9 mouse cellular contexts compared by ENCODE assay signal in the genomic region with DNA sequence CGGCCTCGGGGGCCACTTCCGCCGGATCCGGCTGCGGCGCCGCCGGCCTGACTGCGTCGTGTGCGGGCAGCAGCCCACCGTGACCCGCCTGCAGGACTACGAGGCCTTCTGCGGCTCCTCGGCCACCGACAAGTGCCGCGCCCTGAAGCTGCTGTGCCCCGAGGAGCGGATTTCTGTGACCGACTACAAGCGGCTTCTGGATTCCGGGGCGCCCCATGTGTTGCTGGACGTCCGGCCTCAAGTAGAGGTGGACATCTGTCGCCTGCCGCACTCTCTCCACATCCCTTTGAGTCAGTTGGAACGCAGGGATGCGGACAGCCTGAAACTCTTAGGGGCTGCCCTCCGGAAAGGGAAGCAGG. TPM values are rescaled to one million over a fixed set of nuclear protein-coding genes. Genes with fewer than 3 reads are reported as not detected.
A peak's percentile ranks its signal among the peaks of the same experiment; 100 is the strongest.
DNase-seq lines count a peak whose midpoint lies in the region; ATAC-seq and TF ChIP-seq lines count a peak whose summit lies in the region.
"Had no signal": no experiment of that assay in that cellular context is flagged by ENCODE, and none has a peak within 500 bp of the region (broad histone marks: within the 10 kb centered on the region; RNA-seq: fewer than 3 reads in every experiment).

No protein-coding gene starts in this region.

- no peaks in the 10 kb centered on the region for H3K27me3 ChIP-seq in liver, adult 2 months (ENCODE audit: control insufficient read depth, insufficient read depth, low read length)
- no peaks in the 10 kb centered on the region for H3K27me3 ChIP-seq in embryonic facial prominence, embryonic 13.5 days
- H3K27me3 ChIP-seq in hindbrain, embryonic 15.5 days: no peaks in the 10 kb centered on the region
- H3K27me3 ChIP-seq in midbrain, postnatal 0 days (ENCODE audit: insufficient read depth, low read length): no peaks in the 10 kb centered on the region

- 61% methylated on average over 33 of the region's 33 CpGs for WGBS in liver, adult 2 months
- WGBS in embryonic facial prominence, embryonic 13.5 days: 63% methylated on average over 33 of the region's 33 CpGs
- WGBS in hindbrain, embryonic 15.5 days: 65% methylated on average over 33 of the region's 33 CpGs
- WGBS in midbrain, postnatal 0 days: 68% methylated on average over 33 of the region's 33 CpGs

- intact Hi-C loops in left cerebral cortex, postnatal 10 days (cut with DNase I): no loop called here

- TF ChIP-seq CTCF in liver, adult 2 months (IDR thresholded peaks at IDR 0.05; ENCODE audit: low read depth, low read length): no peak
- TF ChIP-seq CTCF in midbrain, postnatal 0 days (IDR thresholded peaks at IDR 0.05): no peak

- no peak overlapping the region for H3K27ac ChIP-seq in liver, adult 2 months (replicated peaks; ENCODE audit: insufficient read depth, low read depth, low read length)
- no peak overlapping the region for H3K27ac ChIP-seq in embryonic facial prominence, embryonic 13.5 days
- peak overlapping the region; percentile 98 for H3K27ac ChIP-seq in hindbrain, embryonic 15.5 days (replicated peaks)
- H3K27ac ChIP-seq in midbrain, postnatal 0 days (ENCODE audit: low read depth, low read length): peak overlapping the region; percentile 91

- no peak for ATAC-seq in embryonic facial prominence, embryonic 13.5 days (ENCODE audit: insufficient number of reproducible peaks, insufficient read depth, low FRiP score, low TSS enrichment, low read depth)
- no peak for ATAC-seq in hindbrain, embryonic 15.5 days (ENCODE audit: low FRiP score, low read depth)
- ATAC-seq in midbrain, postnatal 0 days (ENCODE audit: low FRiP score): no peak

- H3K4me2 ChIP-seq in embryonic facial prominence, embryonic 13.5 days: peak overlapping the region; percentile 100
- peak overlapping the region; percentile 98 for H3K4me2 ChIP-seq in hindbrain, embryonic 15.5 days
- peak overlapping the region; percentile 98 for H3K4me2 ChIP-seq in midbrain, postnatal 0 days (ENCODE audit: low read depth, low read length, poor library complexity, severe bottlenecking)

- DNase-seq in liver, adult 2 months (ENCODE audit: extremely low read depth, low read depth, low spot score): no peak
- no peak for DNase-seq in liver
- no peak for DNase-seq in midbrain, postnatal 0 days (ENCODE audit: low spot score)
- DNase-seq in left cerebral cortex, postnatal 10 days (ENCODE audit: extremely low spot score in 1 of 2, low spot score in 2 of 2): no peak
- no peak for DNase-seq in layer of hippocampus, adult 18-20 months (ENCODE audit: low spot score in 2 of 2)
- no peak for DNase-seq in kidney, postnatal 25 days

- peak overlapping the region; percentile 94 for H3K4me3 ChIP-seq in liver, adult 2 months (ENCODE audit: insufficient read depth, low read depth, low read length)
- H3K4me3 ChIP-seq in embryonic facial prominence, embryonic 13.5 days: peak overlapping the region; percentile 100
- peak overlapping the region; percentile 95 for H3K4me3 ChIP-seq in hindbrain, embryonic 15.5 days
- peak overlapping the region; percentile 99 for H3K4me3 ChIP-seq in midbrain, postnatal 0 days (ENCODE audit: low read depth, low read length)

- peaks cover 36% of the 10 kb centered on the region for H3K79me2 ChIP-seq in liver, adult 2 months (ENCODE audit: control insufficient read depth, insufficient read depth, low read length)

- H3K36me3 ChIP-seq in liver, adult 2 months (ENCODE audit: control insufficient read depth, insufficient read depth, low read length): peaks cover 6% of the 10 kb centered on the region; the same call in 1 of the 2 replicates
- H3K36me3 ChIP-seq in embryonic facial prominence, embryonic 13.5 days: peaks cover 19% of the 10 kb centered on the region
- H3K36me3 ChIP-seq in hindbrain, embryonic 15.5 days: peaks cover 15% of the 10 kb centered on the region
- 0 out of 2 replicates have a peak, but pooled peaks cover 5% of the 10 kb centered on the region for H3K36me3 ChIP-seq in midbrain, postnatal 0 days (ENCODE audit: insufficient read depth, low read length)

- H3K9me3 ChIP-seq in embryonic facial prominence, embryonic 13.5 days: no peaks in the 10 kb centered on the region
- no peaks in the 10 kb centered on the region for H3K9me3 ChIP-seq in hindbrain, embryonic 15.5 days
- no peaks in the 10 kb centered on the region for H3K9me3 ChIP-seq in midbrain, postnatal 0 days (ENCODE audit: low read length)

- TF ChIP-seq POLR2A in liver, adult 2 months (IDR thresholded peaks at IDR 0.05; ENCODE audit: extremely low read depth, insufficient read depth, low read length): no peak

- H3K9ac ChIP-seq in liver, adult 2 months (ENCODE audit: low read depth, low read length): peak overlapping the region; percentile 92
- peak overlapping the region; percentile 96 for H3K9ac ChIP-seq in embryonic facial prominence, embryonic 13.5 days
- H3K9ac ChIP-seq in hindbrain, embryonic 15.5 days: peak overlapping the region; percentile 89
- H3K9ac ChIP-seq in midbrain, postnatal 0 days (replicated peaks; ENCODE audit: low read length, poor library complexity, severe bottlenecking): peak overlapping the region; percentile 92

- peaks cover 15% of the 10 kb centered on the region for H3K4me1 ChIP-seq in liver, adult 2 months (ENCODE audit: control insufficient read depth, insufficient read depth, low read length)
- peaks cover 32% of the 10 kb centered on the region for H3K4me1 ChIP-seq in embryonic facial prominence, embryonic 13.5 days
- H3K4me1 ChIP-seq in hindbrain, embryonic 15.5 days (replicated peaks): peaks cover 46% of the 10 kb centered on the region
- peaks cover 11% of the 10 kb centered on the region for H3K4me1 ChIP-seq in midbrain, postnatal 0 days (ENCODE audit: insufficient read depth, low read length)

RNA-seq across cellular contexts. Expression of gene Mocs3, which starts 1.0 kb away (rescaled TPM):
- 5.9 and 6.6 TPM in 2 replicates for total RNA-seq in liver, adult 2 months (2014; rRNA removed)
- 14.8 and 16.8 TPM in 2 replicates for polyA plus RNA-seq in liver, adult 2 months (2012; rRNA removed)
- 7.5 and 7.6 TPM in 2 replicates for polyA plus RNA-seq in embryonic facial prominence, embryonic 13.5 days (2015; fragmentation: Nextera tagmentation; extraction: Ambion mirVana)
- polyA plus RNA-seq in hindbrain, embryonic 15.5 days (2015; fragmentation: Nextera tagmentation; extraction: Ambion mirVana): 8.5 and 10.2 TPM in 2 replicates
- total RNA-seq in midbrain, postnatal 0 days (2014; rRNA removed): 19.3 and 20.9 TPM in 2 replicates
- 7.4 and 7.5 TPM in 2 replicates for polyA plus RNA-seq in midbrain, postnatal 0 days (2015; fragmentation: Nextera tagmentation; extraction: Ambion mirVana)
- total RNA-seq in left cerebral cortex, postnatal 10 days (2021): 10 to 100 TPM; 14.5 to 16.6 TPM
- 10 to 100 TPM; 18.1 to 18.2 TPM for total RNA-seq in layer of hippocampus, adult 18-20 months (2021)

RNA-seq across cellular contexts. Expression of gene Dpm1, which starts 1.1 kb away (rescaled TPM):
- total RNA-seq in liver, adult 2 months (2014; rRNA removed): 37.7 and 51.0 TPM in 2 replicates
- 30.8 and 31.1 TPM in 2 replicates for polyA plus RNA-seq in liver, adult 2 months (2012; rRNA removed)
- 96.6 and 99.5 TPM in 2 replicates for polyA plus RNA-seq in embryonic facial prominence, embryonic 13.5 days (2015; fragmentation: Nextera tagmentation; extraction: Ambion mirVana)
- polyA plus RNA-seq in hindbrain, embryonic 15.5 days (2015; fragmentation: Nextera tagmentation; extraction: Ambion mirVana): 54.6 and 62.1 TPM in 2 replicates
- 11.4 and 30.0 TPM in 2 replicates for total RNA-seq in midbrain, postnatal 0 days (2014; rRNA removed)
- polyA plus RNA-seq in midbrain, postnatal 0 days (2015; fragmentation: Nextera tagmentation; extraction: Ambion mirVana): 87.9 and 97.2 TPM in 2 replicates
- total RNA-seq in left cerebral cortex, postnatal 10 days (2021): 10 to 100 TPM; 43.6 to 52.5 TPM
- 10 to 100 TPM; 68.3 to 74.5 TPM for total RNA-seq in layer of hippocampus, adult 18-20 months (2021)

RNA-seq across cellular contexts. Expression of gene Gm20716, which starts 1.3 kb away (rescaled TPM):
- 25.8 and 26.4 TPM in 2 replicates for total RNA-seq in liver, adult 2 months (2014; rRNA removed)
- polyA plus RNA-seq in liver, adult 2 months (2012; rRNA removed): 2.3 and 2.4 TPM in 2 replicates
- polyA plus RNA-seq in embryonic facial prominence, embryonic 13.5 days (2015; fragmentation: Nextera tagmentation; extraction: Ambion mirVana): 26.0 and 29.3 TPM in 2 replicates
- polyA plus RNA-seq in hindbrain, embryonic 15.5 days (2015; fragmentation: Nextera tagmentation; extraction: Ambion mirVana): 18.2 and 22.2 TPM in 2 replicates
- total RNA-seq in midbrain, postnatal 0 days (2014; rRNA removed): 43.2 and 47.1 TPM in 2 replicates
- 15.7 and 16.0 TPM in 2 replicates for polyA plus RNA-seq in midbrain, postnatal 0 days (2015; fragmentation: Nextera tagmentation; extraction: Ambion mirVana)
- 10 to 100 TPM; 32.4 to 39.9 TPM for total RNA-seq in left cerebral cortex, postnatal 10 days (2021)
- 10 to 100 TPM; 24.7 to 31.3 TPM for total RNA-seq in layer of hippocampus, adult 18-20 months (2021)

RNA-seq across cellular contexts. Expression of gene Adnp, which starts 24.5 kb away (rescaled TPM):
- total RNA-seq in liver, adult 2 months (2014; rRNA removed): 1.4 and 6.4 TPM in 2 replicates
- 4.6 and 6.8 TPM in 2 replicates for polyA plus RNA-seq in liver, adult 2 months (2012; rRNA removed)
- polyA plus RNA-seq in embryonic facial prominence, embryonic 13.5 days (2015; fragmentation: Nextera tagmentation; extraction: Ambion mirVana): 3.1 and 3.9 TPM in 2 replicates
- 14.7 and 15.3 TPM in 2 replicates for polyA plus RNA-seq in hindbrain, embryonic 15.5 days (2015; fragmentation: Nextera tagmentation; extraction: Ambion mirVana)
- 24.9 and 56.5 TPM in 2 replicates for total RNA-seq in midbrain, postnatal 0 days (2014; rRNA removed)
- 10.3 and 15.4 TPM in 2 replicates for polyA plus RNA-seq in midbrain, postnatal 0 days (2015; fragmentation: Nextera tagmentation; extraction: Ambion mirVana)
- 100 to 1,000 TPM; 107 to 121 TPM for total RNA-seq in left cerebral cortex, postnatal 10 days (2021)
- 10 to 100 TPM; 82.7 to 90.3 TPM for total RNA-seq in layer of hippocampus, adult 18-20 months (2021)

RNA-seq across cellular contexts. Expression of gene Kcng1, which starts 50.1 kb away (rescaled TPM):
- total RNA-seq in liver, adult 2 months (2014; rRNA removed): not detected in 2 replicates
- polyA plus RNA-seq in liver, adult 2 months (2012; rRNA removed): not detected in 2 replicates
- 2.1 and 2.2 TPM in 2 replicates for polyA plus RNA-seq in embryonic facial prominence, embryonic 13.5 days (2015; fragmentation: Nextera tagmentation; extraction: Ambion mirVana)
- 1.8 and 1.9 TPM in 2 replicates for polyA plus RNA-seq in hindbrain, embryonic 15.5 days (2015; fragmentation: Nextera tagmentation; extraction: Ambion mirVana)
- 0.52 and 2.1 TPM in 2 replicates for total RNA-seq in midbrain, postnatal 0 days (2014; rRNA removed)
- 1.8 and 2.8 TPM in 2 replicates for polyA plus RNA-seq in midbrain, postnatal 0 days (2015; fragmentation: Nextera tagmentation; extraction: Ambion mirVana)
- 10 to 100 TPM; 47.2 to 57.0 TPM for total RNA-seq in left cerebral cortex, postnatal 10 days (2021)
- total RNA-seq in layer of hippocampus, adult 18-20 months (2021): 10 to 100 TPM; 43.9 to 51.6 TPM
- total RNA-seq: adrenal gland, adult 18-20 months had no signal

Comparison
In these comparisons a context has a peak if more than half of its experiments do, and no peak if none do; other contexts are left out.
1. H3K27ac ChIP-seq: peak in hindbrain, embryonic 15.5 days (single experiment) and midbrain, postnatal 0 days (single experiment); none in liver, adult 2 months (single experiment) and embryonic facial prominence, embryonic 13.5 days (single experiment).
2. Peak in every context shown above with its lines, with median percentiles within 50 percentile points of each other: H3K4me3 ChIP-seq, H3K9ac ChIP-seq and H3K4me2 ChIP-seq.